Mouse (Mus musculus): Measurements from ENCODE around the gene Drd4. TPM values are rescaled to one million over a fixed set of nuclear protein-coding genes. Genes with fewer than 3 reads are reported as not detected.

Drd4 gene
- total and polyA plus RNA-seq, 3 experiments, result not detected

DNA sequence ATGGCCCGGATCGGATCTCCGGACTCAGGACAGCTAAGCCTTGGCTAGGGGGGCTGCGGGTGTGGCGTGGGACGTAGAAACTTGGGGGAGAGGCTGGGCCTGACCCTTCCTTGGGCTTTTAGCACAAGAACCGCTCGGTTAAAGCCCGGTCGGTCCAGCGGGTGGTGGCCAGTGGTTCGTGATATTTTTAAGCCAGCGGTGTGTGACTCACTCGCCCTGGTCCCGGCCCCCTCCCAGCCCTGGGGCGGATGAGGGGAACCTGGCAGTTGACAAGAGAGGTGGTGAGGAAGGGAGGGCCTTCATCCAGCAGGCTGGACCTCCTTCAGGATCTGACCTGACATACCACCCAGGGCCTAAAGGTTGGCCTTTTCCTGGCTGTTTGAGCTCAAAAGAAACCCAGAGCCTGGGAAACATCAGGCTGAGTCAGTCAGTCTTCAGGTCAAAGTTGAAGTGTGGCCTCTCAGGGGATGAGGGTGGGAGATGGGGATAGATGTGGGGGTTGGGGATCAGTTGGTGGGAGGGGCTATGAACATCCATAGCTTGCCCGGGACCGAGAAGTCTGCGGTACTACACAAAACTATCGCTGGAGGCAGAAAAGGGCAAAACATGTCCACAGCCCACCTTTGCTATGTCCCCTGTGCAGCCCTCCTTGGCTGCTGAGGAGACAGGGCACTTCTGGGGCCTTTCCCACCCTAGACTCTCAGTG, 47.6 kb downstream of the Drd4 start:
- Histone ChIP-seq H3K27ac (ENCODE audit: insufficient read depth, low read depth) (no peak overlapping the region), H3K4me2 (ENCODE audit: insufficient read depth, low read depth, poor library complexity, severe bottlenecking) (no peak overlapping the region), H3K27me3 (replicated peaks) (peaks cover 3% of the 10 kb centered on the region), H3K4me1 (ENCODE audit: control insufficient read depth in 1 of 2, insufficient read depth in 2 of 2) (0 out of 4 replicates have a peak, but pooled peaks cover 0 to 2% of the 10 kb centered on the region in 2 experiments), H3K9me3 (replicated peaks; ENCODE audit: low read length) (no peaks in the 10 kb centered on the region), H3K9ac (ENCODE audit: insufficient read depth, low read depth) (no peak overlapping the region), H3K36me3 (replicated peaks in 1 of 2; ENCODE audit: control insufficient read depth in 1 of 2, insufficient read depth in 1 of 2, low read length in 1 of 2) (peaks cover 0 to 17% of the 10 kb centered on the region in 2 experiments), H3K4me3 (replicated peaks in 1 of 3; ENCODE audit: low read depth in 2 of 3, low read length in 2 of 3, poor library complexity in 1 of 3) (no peak overlapping the region), H3K79me2 (replicated peaks; ENCODE audit: control insufficient read depth, extremely low read depth, insufficient read depth, poor library complexity, severe bottlenecking) (no peaks in the 10 kb centered on the region)
- in situ Hi-C loops (cut with MboI; ENCODE audit: low pct_ligation_motif_present, low pct_unique_long_range_greater_than_20kb, low sequenced_read_pairs), result no loop called here
- DNase-seq (ENCODE audit: extremely low read depth), result no peak
- TF ChIP-seq JUN (IDR thresholded peaks at IDR 0.05; ENCODE audit: insufficient read depth, low read depth, low read length), result no peak
- TF ChIP-seq ETS1 (conservative IDR thresholded peaks at IDR 0.05; ENCODE audit: low read depth, low read length), result no peak
- no peak for TF ChIP-seq CHD2 (IDR thresholded peaks at IDR 0.05; ENCODE audit: low read length)
- TF ChIP-seq HCFC1 (IDR thresholded peaks at IDR 0.05; ENCODE audit: low read depth, low read length), result no peak
- no peak for TF ChIP-seq ZKSCAN1 (IDR thresholded peaks at IDR 0.05; ENCODE audit: borderline replicate concordance, low read depth, low read length)
- no peak for TF ChIP-seq SMC3 (IDR thresholded peaks at IDR 0.05; ENCODE audit: low read depth, low read length)
- no peak for TF ChIP-seq MAFK (IDR thresholded peaks at IDR 0.05; ENCODE audit: insufficient replicate concordance, low read length)
- no peak for TF ChIP-seq SIN3A (IDR thresholded peaks at IDR 0.05; ENCODE audit: low read length)
- no peak for TF ChIP-seq RAD21 (IDR thresholded peaks at IDR 0.05; ENCODE audit: low read depth, low read length)
- TF ChIP-seq CTCF (conservative IDR thresholded peaks at IDR 0.05 in 1 of 2, IDR thresholded peaks at IDR 0.05 in 1 of 2; ENCODE audit: low read depth in 2 of 2, low read length in 2 of 2), result no peak
- no peak for TF ChIP-seq RCOR1 (conservative IDR thresholded peaks at IDR 0.05; ENCODE audit: low read depth, low read length)
- TF ChIP-seq TBP (conservative IDR thresholded peaks at IDR 0.05; ENCODE audit: low read depth, low read length), result no peak
- no peak for TF ChIP-seq KAT2A (IDR thresholded peaks at IDR 0.05; ENCODE audit: insufficient replicate concordance, low read length)
- no peak for TF ChIP-seq NRF1 (IDR thresholded peaks at IDR 0.05; ENCODE audit: low read depth, low read length)
- no peak for TF ChIP-seq POLR2AphosphoS2 (IDR thresholded peaks at IDR 0.05; ENCODE audit: low read depth, low read length)
- dilution Hi-C loops (cut with MboI; ENCODE audit: extremely low pct_ligation_motif_present, extremely low pct_unique_long_range_greater_than_20kb, low sequenced_read_pairs), result no loop called here

DNA sequence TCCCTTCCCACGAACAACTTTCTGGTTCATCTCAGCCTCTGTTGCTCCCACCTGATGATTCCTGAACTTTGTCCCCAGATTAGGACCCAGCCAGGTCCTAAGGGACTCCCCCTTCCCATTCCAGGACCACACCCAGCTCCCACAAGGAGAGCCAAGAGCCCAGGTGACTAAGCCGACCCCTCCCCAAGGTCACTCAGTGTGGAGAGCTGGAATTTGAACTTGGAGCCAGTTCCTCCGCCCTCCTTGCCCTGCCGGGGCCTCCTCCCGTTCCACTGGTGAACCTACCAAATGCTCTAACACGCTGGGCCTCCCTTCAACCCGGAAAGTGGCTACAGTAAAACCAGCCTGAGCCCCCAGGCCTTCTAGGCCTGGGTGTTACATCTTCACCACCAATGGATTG, 48.2 kb downstream of the Drd4 start:
- Histone ChIP-seq H3K4me3 (replicated peaks in 1 of 3; ENCODE audit: low read depth in 2 of 3, low read length in 2 of 3, poor library complexity in 1 of 3) (no peak overlapping the region), H3K27ac (ENCODE audit: insufficient read depth, low read depth) (no peak overlapping the region), H3K27me3 (replicated peaks) (peaks cover 3% of the 10 kb centered on the region), H3K4me2 (ENCODE audit: insufficient read depth, low read depth, poor library complexity, severe bottlenecking) (no peak overlapping the region), H3K79me2 (replicated peaks; ENCODE audit: control insufficient read depth, extremely low read depth, insufficient read depth, poor library complexity, severe bottlenecking) (no peaks in the 10 kb centered on the region), H3K9me3 (replicated peaks; ENCODE audit: low read length) (no peaks in the 10 kb centered on the region), H3K4me1 (ENCODE audit: control insufficient read depth in 1 of 2, insufficient read depth in 2 of 2) (0 out of 4 replicates have a peak, but pooled peaks cover 0 to 2% of the 10 kb centered on the region in 2 experiments), H3K36me3 (replicated peaks in 1 of 2; ENCODE audit: control insufficient read depth in 1 of 2, insufficient read depth in 1 of 2, low read length in 1 of 2) (peaks cover 0 to 11% of the 10 kb centered on the region in 2 experiments), H3K9ac (ENCODE audit: insufficient read depth, low read depth) (no peak overlapping the region)
- dilution Hi-C loops (cut with MboI; ENCODE audit: extremely low pct_ligation_motif_present, extremely low pct_unique_long_range_greater_than_20kb, low sequenced_read_pairs), result no loop called here
- no peak for DNase-seq (ENCODE audit: extremely low read depth)
- no peak for TF ChIP-seq E2F4 (IDR thresholded peaks at IDR 0.05; ENCODE audit: insufficient replicate concordance, low read depth, low read length)
- TF ChIP-seq JUND (conservative IDR thresholded peaks at IDR 0.05; ENCODE audit: low read depth, low read length), result no peak
- no peak for TF ChIP-seq IRF4 (IDR thresholded peaks at IDR 0.05; ENCODE audit: low read depth, low read length)
- no peak for TF ChIP-seq GABPA (IDR thresholded peaks at IDR 0.05; ENCODE audit: insufficient replicate concordance, low read depth, low read length)
- TF ChIP-seq TBP (conservative IDR thresholded peaks at IDR 0.05; ENCODE audit: low read depth, low read length), result no peak
- no peak for TF ChIP-seq MAFK (IDR thresholded peaks at IDR 0.05; ENCODE audit: insufficient replicate concordance, low read length)
- TF ChIP-seq HCFC1 (IDR thresholded peaks at IDR 0.05; ENCODE audit: low read depth, low read length), result no peak
- TF ChIP-seq SIN3A (IDR thresholded peaks at IDR 0.05; ENCODE audit: low read length), result no peak
- no peak for TF ChIP-seq POLR2AphosphoS2 (IDR thresholded peaks at IDR 0.05; ENCODE audit: low read depth, low read length)
- no peak for TF ChIP-seq EP300 (IDR thresholded peaks at IDR 0.05; ENCODE audit: low read length)
- TF ChIP-seq CHD2 (IDR thresholded peaks at IDR 0.05; ENCODE audit: low read length), result no peak
- no peak for TF ChIP-seq NRF1 (IDR thresholded peaks at IDR 0.05; ENCODE audit: low read depth, low read length)
- in situ Hi-C loops (cut with MboI; ENCODE audit: low pct_ligation_motif_present, low pct_unique_long_range_greater_than_20kb, low sequenced_read_pairs), result no loop called here
